Mouse (Mus musculus) bone marrow macrophage, adult 2 months (primary cell): ENCODE data around the gene Ccdc188.

Source experiments
- CTCF ChIP-seq: IDR thresholded peaks from 2 replicates; pipeline ENCODE4 v1.5.1; 2012; ENCODE audit warnings: low read depth, mild to moderate bottlenecking, low read length, moderate library complexity
- POLR2A ChIP-seq: IDR thresholded peaks from 2 replicates; pipeline ENCODE4 v1.6.1; 2012; ENCODE audit warnings: mild to moderate bottlenecking, low read depth, low read length, borderline replicate concordance

GRCm38 (mm10) chr16:18241581-18241980 is 23.9 kb downstream of the Ccdc188 start:
- TF ChIP-seq CTCF (no peak), POLR2A (no peak)
